Mouse (Mus musculus) CD4-positive, CD25-positive, alpha-beta regulatory T cell, adult 2 months (primary cell): ENCODE results near the gene Ptprm.

Experiments used
- DNase-seq: peaks from one replicate; pipeline ENCODE4 v3.0.0-alpha.2; 2012; ENCODE audit warnings: low read depth, low spot score

The Ptprm gene

DNA sequence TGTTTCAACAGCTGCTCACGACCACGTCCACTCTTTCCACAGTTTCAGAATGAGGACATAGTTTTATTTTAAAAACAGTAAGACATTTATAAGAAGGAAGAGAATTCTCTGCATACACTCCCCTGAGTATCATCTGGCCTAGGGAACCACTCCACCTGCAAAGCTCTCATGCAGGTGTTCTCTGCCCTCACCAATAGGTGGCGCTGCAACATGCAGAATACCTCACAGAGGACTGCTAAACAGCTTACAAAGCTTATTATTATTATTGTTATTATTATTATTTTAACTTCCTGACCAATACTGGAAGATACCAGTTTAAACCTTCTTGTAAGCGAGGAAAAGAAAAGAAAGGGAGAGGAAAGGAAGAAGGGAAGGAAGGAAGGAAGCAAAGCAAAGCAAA, 673.6 kb downstream of the Ptprm start:
- peak; percentile 24 for DNase-seq

DNA sequence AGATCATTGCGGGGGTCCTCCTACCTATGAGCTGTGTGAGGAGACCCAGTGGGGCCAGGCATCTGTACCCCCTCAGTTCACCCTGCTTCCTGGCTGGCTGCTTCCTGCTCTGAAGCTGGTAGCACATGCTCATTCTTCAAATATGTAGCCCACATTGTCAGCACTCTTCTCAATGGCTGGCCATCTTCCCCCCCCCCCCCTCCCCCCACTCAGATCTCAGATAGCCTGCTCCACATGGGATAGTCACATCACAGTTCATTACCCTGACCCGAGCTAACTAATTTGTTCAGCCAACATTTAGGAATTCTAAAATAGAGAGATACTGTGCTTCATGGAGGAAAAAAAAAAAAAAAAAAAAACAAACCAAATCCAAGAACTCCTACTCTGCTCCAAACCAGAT, 679.6 kb downstream of the Ptprm start:
- no peak for DNase-seq

DNA sequence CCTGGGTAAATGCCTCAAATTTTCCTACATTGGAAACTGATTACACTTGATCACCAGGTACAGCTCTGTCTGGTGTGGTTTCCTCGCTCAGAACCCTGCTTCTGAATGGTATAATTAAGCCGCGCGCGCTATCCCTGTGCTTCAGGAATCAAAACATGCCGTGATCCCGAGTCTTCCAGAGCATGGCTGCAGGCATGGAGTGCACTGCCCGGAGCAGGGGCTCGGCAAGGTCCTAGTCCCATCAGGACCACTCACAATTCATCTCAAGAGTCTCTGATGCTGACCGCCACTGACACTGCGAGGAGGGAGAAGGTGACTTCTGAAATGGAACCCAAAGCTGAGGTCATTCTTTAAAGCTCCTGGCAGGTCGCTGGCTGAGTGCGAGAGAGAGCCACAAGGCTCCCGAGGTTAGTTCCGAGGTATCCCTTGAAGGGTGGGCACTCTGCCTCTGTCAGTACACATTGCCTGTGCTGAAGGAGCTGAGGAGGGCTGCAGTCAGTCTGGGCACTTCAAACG, 682.5 kb downstream of the Ptprm start:
- DNase-seq, result no peak

DNA sequence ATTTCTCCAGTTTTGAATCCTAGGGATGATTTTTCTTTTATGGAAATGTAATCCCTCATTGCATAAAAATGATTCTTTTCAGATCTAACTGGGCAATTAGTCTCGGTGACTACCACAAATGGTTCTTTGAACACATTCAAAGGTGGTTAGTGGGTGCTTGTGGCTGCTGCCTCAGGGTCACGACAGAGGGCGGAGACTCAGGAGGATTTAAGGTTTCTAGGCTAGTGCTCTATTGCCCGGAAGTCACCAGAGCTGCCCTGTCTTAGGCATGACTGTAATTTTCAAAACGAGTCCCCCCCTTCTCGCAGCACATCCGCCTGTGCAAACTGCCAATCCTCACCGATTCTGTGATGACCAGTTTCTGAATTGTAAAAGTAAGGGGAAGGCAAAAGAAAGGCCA, 683.0 kb downstream of the Ptprm start:
- DNase-seq, result no peak

DNA sequence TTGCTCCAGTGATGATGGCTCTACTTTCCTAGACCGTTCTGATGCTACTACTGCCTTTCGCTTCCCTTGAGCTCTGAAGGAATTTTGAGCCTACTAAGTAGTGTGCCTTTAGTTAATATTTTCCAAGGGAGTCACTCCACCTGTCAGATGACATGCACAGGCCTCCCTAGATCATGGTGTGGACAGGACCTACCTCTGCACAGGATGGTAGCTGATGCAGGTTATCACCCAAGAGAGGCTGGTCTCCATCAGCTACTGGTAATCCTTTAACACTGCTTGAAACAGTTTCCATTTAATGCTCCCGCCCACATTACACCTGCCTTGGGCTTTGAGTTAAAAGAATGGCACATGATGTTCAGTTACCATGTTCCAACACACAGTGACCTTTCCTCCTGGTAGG, 688.5 kb downstream of the Ptprm start:
- no peak for DNase-seq

DNA sequence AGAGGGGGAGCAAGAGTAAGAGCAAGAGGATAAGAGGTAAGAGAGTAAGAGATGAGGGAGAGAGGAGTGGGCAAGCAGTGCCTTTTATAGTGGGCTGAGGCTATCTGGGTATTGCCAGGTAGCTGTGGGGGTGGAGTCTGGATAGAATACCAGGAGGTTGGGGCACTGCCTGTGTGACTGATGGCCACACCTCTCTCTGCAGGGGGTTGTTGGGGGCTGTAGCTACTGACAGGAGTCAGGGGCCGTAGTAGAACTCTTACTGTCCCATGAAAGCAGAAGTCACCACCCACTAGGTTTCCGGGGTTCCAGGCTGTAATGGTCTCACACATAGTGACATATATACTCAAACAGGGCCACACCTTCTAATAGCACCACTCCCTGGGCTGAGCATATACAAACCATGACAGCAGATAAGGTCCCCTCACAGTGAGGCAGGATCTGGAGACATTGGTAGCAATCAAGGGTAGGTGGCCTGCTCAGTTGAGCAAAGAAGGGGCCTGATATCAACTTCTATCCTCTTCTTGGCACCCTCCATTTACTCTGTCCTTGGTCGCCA, 689.0 kb downstream of the Ptprm start:
- DNase-seq, result no peak

DNA sequence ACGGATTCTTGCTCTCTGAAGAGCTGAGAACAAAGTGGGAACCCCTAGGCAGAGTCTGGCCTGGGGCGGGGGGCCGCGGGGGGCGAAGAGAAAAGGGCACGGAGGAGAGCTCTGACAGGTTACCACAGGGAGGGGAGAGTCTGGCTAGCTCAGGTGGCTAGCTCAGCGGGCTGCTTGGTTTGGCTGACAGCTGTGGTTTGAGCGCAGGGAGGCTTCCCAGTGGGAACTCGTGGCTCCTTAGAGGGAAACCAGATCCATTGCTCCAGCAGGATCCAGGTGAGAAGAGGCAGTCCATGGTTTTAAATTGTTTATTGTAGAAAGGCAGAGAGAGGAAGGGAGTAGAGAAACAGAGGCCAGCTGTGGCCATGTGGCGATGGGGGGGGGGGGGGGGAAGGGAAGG, 689.5 kb downstream of the Ptprm start:
- no peak for DNase-seq

DNA sequence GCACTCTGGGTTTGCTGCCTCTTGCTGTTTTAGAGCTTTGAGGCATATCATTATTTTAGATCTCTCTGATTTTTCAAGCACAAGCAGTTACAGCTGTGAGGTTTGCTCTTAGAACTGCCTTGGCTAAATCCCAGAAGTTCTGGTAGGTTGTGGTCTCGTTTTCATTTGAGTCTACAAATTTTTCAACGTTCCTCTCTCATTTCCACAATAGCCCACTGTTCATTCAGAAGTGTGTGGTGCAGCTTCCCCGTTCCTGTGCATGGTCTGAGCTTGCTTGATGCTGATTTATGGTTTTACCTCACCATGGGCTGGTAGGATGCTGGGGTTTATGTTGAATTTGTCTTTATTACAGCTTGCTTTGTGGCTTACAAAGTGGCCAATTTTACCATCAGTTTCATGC, 695.0 kb downstream of the Ptprm start:
- no peak for DNase-seq

DNA sequence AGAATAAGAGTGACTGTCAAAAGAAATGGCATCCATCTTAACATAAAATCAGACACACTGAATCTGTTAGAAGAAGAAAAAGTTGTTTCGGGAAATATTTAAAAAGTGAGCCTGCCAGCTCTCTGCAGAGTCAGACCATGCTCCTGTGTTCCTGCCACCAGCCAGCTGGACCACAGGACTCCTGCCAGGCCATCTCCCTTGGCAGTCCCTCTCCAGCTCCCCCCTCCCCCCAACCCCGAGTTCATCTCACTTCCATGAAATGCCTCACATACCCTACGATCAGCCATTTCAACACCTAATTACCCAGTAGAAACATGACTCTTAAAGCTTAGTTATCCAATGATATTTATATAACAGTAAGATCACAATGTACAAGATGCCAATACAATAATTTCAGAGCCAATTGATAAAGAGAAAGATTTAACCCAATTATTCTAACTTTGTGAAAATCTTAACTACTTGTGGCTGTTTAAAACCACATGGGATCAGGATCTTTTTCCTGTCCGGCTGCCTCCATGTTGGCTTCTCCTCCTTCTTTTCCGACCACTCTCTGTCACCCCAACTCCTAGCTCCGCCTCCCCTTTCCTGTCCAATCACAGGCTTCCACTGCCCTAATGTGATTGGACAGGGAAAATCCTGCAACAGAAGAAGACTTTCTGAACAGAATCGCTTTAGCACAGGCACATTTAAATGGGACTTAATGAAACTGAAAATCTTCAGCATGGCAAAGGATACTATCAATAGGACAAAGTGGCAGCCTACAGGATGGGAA, 716.1 kb downstream of the Ptprm start:
- no peak for DNase-seq

DNA sequence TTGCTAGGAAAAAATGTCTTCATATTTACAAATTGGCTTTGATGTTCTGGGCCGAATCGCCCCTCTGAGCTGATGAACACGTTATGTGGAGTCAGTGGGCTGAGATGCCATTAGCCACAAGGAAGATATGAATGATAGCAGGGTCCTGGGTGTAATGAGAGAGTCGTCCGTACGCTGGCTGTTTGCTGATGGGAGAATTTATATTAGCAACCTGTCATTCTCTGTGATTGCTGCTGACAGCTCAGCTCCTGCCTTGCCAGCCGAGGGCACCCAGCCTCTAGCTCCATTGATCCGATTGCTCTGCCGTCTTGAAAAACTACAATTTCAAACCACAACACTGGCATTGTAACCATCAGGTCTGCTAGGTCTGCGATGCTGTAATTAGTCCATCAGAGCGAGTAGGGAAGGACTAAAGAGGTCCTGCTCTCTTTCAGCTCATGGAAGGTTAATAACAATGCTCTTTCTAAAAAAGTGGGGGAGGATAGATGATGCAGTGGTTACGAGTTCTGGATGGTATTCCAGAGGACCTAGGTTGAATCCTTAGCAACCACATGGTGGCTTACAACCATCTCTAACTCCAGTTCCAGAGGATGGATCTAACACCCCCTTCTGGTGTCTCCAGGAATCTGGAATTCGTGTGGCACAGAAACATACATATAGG, 734.1 kb downstream of the Ptprm start:
- DNase-seq, result no peak

DNA sequence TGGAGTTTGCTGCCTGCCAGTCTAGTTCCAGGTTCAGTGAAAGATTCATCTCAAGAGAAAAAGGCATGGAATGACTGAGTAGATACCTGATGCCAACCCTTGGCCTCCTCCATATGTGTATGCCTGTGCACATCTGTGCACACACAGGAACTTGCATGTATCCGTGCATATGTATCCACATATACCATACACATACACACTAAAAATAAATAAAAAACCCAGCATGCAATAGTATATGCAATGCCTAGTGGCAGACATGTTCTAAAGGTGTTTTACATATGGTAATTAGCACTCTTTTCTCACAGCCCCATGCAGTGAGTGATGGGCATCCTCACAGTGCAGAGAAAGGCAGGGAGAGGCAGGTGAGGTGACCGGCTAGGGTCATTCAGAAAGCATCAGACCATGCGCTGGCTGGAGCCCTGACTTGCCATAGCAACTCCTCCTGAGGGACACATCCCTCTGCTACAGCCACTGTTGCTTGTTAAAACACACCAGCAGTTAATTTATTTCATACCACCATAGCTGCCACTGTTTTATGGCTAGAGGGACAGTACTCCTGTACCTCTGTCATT, 734.9 kb downstream of the Ptprm start:
- DNase-seq, result no peak
